Mouse (Mus musculus): ENCODE results near the gene Urb2.

- TF ChIP-seq POLR2A (IDR thresholded peaks at IDR 0.05; ENCODE audit: borderline replicate concordance, control insufficient read depth, low read depth, low read length) (no peak), CTCF (IDR thresholded peaks at IDR 0.05; ENCODE audit: control insufficient read depth, insufficient read depth, low read length) (no peak)
Observed at GRCm38 (mm10) chr8:123980239-123980638, 41.1 kb upstream of the Urb2 start.

Measured in bone marrow, adult 2 months (tissue).